Mouse (Mus musculus) kidney, adult 9 months (tissue): ENCODE data around the gene Fem1a.
A peak's percentile ranks its signal among the peaks of the same experiment; 100 is the strongest.

Experiments
- DNase-seq: peaks from one replicate; pipeline ENCODE4 v3.0.0; 2022

Gene Fem1a

DNA sequence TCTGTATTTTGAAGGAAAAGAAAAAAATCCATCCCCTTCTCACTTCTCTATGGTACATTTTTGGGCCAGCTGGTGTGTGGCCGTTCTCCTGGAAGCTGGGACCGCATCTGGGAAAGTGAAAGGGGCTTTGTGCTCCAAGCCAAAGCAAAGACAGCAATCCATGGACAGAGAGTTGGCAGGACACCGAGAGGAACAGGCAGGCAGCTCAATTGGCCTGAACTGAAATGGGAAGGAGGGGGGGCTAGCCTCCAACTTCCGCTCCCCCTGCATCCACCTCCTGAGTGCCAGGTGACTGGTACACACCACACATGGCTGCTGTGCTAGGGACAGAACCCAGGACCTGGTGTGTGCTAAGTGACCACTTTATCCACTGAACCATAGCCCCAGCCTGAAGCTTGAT is 26.2 kb downstream of the Fem1a start:
- no peak for DNase-seq

DNA sequence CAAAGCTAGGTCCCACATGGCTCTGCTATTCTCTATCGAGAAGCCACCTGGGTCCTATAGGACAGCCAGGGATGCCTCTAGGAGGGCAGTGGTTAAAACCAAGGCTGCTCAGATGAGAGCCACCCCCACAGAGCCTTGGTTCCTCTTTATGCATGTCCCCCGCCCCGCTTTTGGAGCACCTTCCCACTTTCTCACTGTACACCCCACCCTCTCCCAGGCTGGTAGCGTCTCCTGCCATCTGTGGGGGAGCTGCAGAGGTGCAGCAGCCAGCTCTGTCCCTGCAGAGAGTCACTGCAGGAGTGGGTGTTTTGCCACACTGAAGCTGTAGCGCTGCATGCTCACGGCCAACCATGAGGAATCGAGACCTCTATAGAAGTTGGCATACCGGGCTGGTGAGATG is 26.7 kb downstream of the Fem1a start:
- DNase-seq, result no peak

DNA sequence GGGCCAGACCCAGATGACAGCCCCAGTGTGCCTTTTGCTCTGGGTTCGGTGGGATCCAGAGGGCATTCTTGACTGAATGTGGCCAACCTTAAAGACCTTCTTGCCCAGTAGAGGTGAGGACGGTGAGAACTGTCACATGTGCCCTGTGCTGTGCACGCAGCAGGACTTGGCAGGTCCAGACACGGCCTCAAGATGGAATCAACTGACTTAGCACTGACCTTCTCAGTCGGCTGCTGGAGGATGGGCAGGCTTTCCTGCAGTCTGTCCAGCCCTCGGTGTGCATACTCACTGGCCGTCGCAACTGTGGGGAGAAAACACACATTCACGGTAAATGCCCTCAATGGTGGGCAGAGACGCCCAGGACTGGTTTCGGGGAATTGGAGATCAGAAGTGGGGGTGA is 29.4 kb downstream of the Fem1a start:
- DNase-seq, result no peak

DNA sequence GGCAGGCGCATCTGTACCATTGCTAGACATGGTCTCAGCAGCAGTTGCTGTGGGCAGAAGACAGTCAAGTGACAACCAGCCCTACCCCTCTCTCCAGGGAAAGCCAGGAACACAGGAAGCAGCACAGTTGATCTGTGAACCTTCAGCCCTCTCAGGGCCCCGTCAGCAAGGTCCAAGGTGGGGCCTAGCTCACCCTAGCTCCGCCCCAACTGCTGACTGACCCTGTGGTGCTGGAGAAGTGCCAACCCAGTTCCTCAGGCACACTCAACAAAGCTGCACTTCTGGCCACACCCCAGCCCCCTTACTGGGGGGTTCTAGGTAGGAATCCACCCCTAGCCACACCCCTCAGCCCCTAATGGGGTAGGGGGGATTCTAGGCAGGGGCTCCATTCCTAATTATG is 31.2 kb downstream of the Fem1a start:
- peak; percentile 81 for DNase-seq

DNA sequence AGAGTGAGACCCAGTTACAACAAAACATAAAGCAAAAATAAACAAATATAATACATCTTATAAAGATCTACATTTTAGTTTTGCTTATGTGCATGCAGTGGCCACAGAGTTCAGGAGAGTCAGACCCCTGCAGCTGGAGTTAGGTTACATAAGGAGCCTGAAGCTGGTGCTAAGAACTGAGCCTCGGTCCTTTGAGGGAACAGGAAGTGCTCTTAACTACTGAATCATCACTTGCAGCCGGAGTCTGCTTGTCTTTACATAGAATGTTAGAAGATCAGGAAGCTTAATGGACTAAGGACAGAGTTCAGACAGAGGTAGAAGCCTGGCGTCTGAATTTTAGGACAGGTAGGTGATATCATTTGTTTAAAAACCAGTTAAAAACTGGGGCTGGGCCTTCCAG is 32.3 kb downstream of the Fem1a start:
- DNase-seq, result no peak

DNA sequence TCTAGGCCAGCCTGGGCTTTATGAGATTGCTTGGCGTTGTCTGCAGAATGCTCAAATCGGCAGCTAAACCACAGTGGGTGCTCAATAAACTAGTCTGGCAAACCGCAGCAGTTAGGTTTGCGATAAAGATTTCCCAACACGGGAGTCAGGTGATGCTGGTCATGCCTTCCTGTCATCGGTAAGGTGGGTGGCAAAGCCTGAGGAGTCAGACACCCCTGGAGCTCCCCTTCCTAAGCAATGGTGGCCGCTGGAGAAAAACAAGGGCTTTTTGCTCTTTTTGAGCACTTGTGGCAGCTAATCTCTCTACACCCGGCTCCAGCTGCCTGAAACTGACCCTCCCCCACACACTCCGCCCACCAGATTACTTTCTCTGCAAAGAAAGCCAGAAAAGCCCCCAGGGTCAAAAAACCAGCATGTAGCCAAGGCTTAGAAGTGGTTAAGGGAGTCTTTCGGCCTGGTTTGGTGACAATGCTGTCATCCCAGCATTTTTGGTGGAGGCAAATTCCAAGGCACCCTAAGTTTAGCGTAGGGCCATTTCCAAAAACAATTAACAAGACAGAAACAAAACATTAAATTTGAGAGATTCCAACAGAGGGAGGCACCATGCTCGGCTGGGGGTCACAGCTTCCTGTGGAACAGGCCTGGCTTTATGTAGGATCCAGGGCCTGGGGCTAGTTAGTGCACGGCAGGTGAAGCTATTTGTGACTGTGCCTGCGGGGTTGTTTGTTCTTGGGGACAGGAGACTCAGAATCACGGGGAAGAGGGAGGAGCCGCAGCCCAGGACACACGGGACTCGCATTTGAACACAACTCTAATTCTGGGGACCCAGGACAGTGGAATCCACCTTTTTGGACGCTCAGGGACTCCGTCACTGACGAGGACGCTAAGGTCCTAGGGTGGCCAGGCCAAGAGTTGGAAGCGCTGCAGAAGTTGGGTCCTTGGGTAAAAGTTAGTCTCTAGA is 33.0 kb downstream of the Fem1a start:
- DNase-seq, result no peak

DNA sequence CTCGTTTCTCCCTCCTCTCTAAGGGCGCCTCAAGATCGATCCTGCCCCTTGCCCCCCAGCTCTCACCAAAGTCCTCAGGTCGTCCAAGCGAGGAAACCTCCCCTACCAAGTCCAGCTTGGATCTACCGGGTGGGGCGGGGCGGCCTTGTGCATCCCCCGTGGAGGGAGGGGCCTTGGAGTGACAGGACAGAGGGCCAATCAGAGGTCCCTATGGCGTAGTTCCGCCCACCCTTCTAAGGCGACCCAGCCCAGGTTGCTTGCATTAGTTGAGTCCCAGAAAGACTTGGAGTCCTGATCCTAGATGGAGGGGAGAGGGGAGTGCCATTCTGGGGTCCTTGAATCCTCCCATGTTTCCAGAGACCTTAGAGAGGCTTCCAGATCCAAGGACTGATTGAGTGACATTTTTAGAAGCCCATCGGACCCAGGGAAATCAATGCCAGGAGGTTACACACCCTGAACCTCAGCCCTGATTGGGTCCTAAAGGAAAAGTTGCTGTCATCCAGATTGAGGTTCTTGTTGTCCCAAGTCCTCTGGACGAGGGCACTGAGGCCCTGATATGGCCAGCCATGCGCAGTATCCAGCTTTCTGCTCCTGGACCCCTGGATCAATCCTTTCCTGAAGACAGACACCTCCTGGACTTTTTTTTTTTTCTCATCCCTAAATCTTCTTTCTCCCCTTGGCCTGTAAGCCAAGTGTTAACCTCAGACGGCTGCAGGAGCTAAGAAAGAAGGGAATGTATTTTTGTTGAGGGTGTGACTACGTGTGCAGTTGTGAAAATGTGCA is 34.0 kb downstream of the Fem1a start:
- DNase-seq, result peak; percentile 99

DNA sequence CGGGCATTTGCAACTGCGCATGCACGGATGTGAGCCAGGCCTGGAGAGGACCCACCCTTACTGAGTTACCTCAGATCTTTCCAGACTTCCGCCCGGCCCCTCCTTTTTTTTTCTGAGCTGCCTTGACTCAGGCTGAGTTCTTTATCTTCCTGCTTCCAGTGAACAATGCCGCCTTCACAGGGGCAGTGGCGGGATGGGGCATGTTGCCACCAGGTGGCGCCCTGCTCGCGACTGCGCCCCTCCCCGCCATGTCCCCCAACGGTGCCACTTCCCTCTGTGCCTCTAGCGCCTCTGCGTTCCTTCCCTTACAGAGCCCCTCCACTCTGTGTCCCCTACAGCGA is 34.5 kb downstream of the Fem1a start:
- DNase-seq, result peak; percentile 93

DNA sequence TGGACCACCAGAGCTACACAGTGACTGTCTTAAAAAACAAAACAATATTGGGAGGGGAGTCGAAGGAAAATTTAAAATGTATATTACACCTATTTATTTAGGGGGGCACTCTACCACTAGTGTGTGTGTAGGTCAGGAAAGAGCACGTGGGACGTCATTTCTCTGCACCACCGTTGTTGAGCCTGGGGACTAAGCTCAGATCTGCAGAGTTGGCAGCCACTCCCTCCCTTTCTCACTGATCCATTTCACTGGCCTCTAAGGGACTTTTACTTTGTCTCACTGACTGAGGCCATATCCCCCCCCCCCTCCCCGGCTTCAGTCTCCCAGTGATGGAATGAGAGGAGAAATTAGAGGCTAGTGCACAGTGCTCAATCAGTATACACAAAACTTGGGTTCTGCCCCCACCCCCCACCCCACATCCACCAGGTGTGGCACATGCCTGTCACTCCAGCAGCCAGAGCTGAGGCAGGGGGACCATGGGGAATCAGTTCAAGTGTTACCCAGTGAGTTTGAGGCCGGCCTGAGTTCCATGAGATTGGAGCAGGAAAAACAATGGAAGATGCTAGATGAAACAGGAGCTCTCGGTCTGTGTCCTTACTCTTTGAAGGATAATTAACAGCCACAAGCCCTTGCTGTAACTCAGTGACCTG is 35.3 kb downstream of the Fem1a start:
- DNase-seq, result no peak

DNA sequence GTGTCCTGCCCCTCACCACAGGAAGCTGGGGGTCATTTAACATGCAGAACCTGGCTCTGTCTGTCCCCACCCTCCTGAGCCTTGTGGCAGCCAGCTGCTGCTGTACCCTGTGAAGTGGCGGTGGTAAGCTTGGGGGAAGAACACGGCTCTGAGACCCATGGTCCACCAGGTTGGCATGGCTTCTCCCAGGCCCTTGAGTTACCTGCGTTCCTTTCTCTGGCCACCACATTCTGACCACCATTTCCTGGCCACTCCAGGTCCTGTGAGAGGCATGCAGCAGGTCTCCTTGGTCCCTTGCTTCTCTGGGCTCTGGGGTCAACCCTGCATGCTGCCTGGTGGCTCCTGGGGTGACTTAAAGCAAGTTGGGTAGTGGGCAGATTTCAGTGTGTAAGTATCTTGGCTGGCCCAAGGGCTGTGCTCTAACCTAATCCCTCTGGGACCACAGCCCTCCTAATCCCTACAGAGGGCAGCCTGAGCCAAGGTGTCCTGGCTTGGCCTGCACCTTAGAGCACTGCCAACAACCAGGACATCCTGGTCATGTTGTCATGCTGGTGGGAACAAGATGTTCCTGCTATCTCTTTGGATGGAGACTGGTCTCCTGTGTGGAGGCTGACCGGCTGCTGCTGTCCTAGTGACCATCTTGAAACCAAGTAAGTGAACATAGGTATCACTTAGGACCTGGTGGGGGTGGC is 36.1 kb downstream of the Fem1a start, which contains the start of gene Plin3:
Gene Plin3, minus strand, starts transcription at position 343 of the 692 bp plus-strand sequence.
- no peak for DNase-seq

DNA sequence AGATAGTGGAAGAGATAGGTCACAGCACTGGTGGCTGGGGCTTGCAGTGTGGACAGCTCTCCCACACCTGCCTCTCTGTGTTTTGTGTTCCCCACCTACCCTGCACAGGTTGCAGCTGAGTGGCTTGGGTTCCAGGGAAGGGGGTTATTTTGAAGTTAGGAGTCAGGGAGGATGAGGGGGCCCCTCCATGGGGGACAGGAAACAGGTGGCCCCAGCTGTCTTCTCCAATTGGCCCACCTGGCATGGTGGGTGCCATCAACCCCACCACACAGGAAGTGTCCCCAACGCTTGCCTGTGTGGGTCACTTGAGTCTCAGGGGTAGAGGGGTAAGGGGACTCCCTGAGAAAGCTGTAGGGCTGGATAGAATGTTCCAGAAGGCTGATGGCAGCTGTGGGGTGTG is 36.7 kb downstream of the Fem1a start:
- DNase-seq, result no peak

DNA sequence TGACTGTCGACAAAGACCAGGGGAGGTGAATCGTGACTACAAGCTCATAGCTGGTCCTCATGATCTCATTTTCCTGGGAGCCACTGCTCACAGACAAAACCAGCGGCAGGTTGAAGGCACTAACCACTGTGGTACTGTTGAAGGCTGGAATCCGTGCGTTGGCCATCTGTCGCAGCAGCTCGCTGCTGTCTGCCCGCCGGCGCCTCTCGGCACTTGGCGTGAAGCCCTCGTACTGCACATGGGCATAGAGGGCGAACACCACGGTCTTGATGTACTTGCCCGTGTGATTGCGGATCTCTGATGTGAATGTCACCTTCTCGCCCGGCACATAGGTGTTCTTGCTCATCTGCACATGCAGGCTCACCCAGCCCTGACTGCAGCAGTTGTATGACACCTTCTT is 37.6 kb downstream of the Fem1a start:
- no peak for DNase-seq

DNA sequence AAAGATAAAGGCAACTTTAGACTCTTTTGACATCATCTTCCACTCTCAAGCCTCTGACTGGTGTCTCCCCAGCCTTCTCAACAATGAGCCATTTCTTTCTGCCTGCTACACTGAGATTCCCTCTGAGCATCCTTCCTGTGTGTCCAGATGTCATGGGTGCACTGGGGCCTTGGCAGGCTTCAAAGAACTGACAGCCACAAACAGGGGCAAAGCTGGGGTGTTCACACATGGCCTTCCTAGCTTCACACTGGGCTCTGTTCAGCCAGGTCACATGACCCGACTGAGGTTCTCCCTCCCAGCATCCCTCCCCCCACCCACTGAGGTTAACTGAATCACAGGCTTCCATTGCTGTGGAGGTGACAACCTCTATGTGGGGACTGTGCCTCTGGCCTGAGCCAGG is 39.6 kb downstream of the Fem1a start:
- no peak for DNase-seq

DNA sequence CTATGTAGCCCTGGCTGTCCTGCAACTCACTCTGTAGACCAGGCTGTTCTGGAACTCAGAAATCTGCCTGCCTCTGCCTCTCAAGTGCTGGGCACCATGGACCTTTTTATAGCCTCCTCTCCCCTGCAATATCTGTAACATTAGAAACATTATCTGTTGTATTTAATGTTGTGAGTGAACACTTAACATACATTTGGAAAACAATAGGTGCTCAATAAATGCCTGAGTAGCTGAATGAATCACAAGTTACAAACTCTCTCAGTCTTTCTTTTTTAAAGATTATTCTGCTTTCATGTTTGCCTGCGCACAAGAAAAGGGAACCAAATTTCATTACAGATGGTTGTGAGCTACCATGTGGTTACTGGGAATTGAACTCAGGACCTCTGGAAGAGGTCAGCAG is 41.6 kb downstream of the Fem1a start:
- no peak for DNase-seq

DNA sequence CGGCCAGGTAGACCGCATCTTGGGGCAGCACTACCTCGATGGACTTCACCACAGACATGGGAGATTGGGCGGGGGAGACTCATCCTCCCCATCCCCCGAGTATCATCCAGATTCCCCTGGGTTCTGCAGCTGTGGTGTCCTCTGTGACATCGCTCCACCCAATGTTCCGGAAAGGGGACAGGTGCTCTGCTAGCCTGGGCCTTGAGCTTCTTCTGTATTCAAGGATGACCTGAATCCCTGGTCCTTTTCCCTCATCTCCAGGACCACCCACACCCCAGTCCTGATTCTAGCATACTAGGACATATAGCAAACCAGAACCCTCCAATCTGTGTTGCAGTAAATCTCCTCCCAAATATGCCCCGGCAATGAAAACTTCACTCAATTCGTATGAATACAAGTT is 43.6 kb downstream of the Fem1a start, which contains the start of gene Arrdc5:
Gene Arrdc5, minus strand, starts transcription at position 101 of the 400 bp plus-strand sequence.
- DNase-seq, result no peak

DNA sequence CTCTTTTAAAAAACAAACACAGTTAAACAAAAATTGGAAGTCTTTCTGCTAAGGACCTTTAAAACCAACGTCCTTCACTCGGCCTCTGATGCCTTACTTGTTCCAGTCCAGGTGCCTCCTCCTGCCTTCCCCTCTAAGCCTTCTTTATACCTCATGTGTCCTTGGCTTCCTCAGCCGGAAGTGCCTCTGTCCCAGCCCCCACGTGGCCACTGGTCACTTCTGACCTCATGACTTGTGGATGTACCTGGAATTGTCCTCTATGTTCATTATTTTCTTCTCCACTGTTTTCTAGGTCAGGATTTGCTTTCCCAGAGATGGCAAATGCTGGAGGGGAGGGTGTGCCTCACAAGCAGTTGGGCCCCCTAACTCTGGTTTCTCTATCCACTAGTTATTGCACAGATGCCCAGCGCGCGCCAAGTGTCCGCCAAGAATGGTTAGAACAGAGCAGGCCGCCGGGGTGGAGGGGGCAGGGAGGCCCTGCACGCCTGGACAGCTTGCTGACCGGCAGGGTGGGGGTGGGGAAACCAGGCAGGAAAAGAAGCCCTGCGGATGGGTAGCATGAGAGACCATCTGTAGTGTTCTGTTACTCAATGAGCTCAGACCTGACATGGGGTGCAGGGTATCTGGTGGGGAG is 45.9 kb downstream of the Fem1a start:
- peak; percentile 39 for DNase-seq

DNA sequence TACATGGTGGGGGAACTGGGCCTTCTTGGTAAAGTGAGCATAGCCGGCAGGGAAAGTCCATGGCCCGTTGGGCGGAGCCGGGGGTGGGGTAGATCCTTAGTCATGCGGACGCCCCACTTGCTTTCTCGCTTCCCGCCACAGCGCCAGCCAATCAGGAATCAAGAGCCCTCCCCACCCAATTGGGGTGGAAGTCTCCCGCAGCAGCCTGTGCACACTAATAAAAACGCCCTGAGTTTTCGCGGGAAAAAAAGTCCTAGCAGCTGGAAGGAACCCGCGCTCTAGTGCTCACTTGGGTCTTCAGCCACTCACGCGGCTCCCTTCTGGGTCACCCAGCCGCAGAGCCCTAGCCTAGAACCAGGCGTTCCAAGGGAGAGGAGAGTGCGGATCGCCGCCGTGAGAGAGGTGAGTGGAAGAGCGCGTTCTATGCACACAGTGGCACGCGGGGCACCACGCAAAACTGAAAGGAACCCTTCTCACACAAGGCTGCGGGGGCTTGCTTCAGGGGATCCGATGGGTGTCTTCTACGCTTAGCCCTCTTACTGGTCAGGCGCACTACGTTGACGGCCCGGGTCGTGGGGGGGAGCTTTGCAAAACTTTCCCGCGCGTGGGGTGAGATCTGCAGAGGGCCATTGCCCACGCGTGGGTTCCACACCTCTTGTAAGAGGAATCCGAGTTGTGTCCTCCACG is 46.7 kb downstream of the Fem1a start, which contains the start of gene Uhrf1:
Gene Uhrf1, plus strand, starts transcription at position 162 of the 687 bp plus-strand sequence.
- peak; percentile 76 for DNase-seq

DNA sequence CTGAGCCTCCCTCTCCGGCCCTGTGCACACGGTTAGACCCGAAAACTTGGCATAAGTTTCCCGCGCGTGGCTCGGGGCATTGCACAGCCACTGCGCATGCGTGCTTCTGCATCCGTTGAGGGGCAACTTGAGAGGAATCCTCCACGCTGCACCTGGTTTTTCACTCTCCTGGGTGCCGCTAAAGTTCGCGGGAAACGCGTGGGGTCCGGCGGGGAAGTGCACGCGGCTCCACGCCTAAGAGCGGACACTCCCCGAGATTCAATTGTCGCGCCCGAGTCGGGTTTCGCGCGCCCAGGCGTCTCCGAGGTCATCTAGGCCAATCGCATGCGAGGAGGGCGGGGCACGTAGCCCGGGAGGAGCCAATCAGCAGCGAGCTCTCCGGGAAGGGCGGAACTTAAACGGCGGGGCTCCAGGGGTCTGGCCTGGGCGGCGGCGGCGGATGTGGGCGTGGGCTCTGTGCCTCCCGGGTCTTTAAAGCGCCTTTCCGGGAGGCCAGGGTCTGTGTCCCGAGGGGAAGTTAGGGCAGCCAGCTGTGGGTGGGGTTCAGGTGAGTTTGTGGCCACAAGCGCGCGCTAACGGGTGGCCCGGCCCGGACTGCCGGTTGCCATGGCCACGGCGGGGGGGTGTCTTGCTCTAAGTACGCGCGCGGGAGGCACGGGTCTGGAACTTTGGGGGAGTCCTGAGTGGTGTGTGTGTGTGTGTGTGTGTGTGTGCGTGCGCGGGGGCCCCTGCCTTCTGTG is 47.4 kb downstream of the Fem1a start:
- peak; percentile 96 for DNase-seq

DNA sequence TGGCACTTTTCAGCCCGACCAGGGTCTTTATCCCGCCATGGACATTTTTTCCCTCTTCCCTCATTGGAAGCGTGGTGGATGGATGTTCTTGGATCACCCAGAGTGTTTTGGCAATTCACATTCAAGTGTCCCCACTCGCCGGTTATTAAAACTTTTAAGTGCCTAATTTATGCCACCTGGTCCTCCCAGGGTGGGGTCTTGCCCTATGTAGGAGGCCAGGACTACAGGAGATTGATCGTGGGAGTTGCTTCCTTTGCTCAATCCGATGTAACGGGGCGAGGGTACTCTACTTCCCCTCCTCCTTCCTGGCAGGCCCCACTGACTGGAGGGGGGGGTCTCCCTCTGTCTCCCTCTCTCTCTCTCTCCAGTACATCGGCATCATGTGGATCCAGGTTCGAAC is 48.1 kb downstream of the Fem1a start:
- DNase-seq, result no peak

DNA sequence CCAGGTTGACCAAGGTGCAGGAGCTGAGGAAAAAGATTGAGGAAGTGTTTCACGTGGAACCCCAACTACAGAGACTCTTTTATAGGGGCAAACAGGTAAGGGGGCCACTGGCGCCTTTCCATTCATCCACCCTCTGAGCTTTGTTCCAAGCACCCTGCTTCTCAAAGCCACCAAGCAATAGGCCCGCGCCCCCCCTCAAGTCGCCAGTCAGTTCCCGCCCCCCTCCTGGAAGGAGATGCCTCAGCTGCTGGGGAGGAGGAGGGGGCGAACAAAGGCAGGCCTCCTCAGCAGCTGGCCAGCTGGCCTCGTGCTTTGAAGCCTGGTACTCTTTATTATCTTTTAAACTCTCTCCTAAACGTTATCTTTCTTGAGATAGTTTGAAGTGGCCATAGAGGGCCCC is 48.5 kb downstream of the Fem1a start:
- no peak for DNase-seq

DNA sequence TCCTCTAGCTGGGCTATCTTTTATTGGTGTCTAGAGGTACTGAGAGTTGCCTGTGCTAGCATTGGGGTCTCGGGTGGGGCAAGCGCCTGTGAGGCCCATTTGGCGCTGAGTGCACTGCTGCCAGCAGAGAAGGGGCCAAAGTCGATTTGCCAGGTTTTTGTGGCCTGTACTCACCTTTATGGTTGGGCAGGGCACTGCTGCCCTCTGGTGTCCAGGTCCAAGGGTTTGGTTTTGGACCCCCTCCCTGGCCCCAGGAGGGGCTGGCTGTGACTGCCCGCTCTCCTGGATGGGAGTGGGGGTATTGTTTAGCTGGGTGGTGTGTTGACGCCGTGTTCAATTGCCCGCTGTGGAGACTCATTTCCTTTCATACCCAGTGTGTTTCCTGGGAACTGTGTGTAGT is 49.2 kb downstream of the Fem1a start:
- DNase-seq, result peak; percentile 51
